ENCODE assay signal across 23 mouse cellular contexts in the genomic region with DNA sequence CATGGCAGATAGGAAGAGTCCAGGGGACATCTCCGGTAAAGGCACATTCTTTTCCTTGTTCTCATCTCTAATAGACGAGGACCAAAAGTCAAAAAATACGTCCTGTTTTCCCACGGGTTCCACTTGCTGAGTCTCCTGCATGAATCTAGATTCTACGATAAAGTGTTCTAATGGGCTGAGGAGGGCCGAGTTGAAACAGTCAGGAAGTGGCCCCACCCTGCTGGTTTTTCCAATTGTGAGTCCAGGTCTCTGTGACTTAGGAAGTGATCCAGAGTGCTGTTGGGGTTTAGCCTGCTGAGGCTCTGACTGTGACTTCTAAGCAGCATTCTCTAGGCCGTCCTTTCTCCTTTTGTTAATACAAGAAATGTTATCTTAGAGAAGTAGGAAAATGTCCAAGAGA. TPM values are rescaled to one million over a fixed set of nuclear protein-coding genes. Genes with fewer than 3 reads are reported as not detected.
A peak's percentile ranks its signal among the peaks of the same experiment; 100 is the strongest.
DNase-seq lines count a peak whose midpoint lies in the region; ATAC-seq and TF ChIP-seq lines count a peak whose summit lies in the region.
"Had no signal": no experiment of that assay in that cellular context is flagged by ENCODE, and none has a peak within 500 bp of the region (broad histone marks: within the 10 kb centered on the region; RNA-seq: fewer than 3 reads in every experiment).

No protein-coding gene starts in this region.

- no peaks in the 10 kb centered on the region for H3K9me3 ChIP-seq in kidney, embryonic 15.5 days (replicated peaks)
- no peaks in the 10 kb centered on the region for H3K9me3 ChIP-seq in forebrain, embryonic 14.5 days (replicated peaks; ENCODE audit: control insufficient read depth, low read length)
- H3K9me3 ChIP-seq: forebrain, embryonic 10.5 days; hindbrain, embryonic 10.5 days; limb, embryonic 10.5 days; liver, embryonic 15.5 days; neural tube, embryonic 12.5 days had no signal

- no peaks in the 10 kb centered on the region for H3K27me3 ChIP-seq in kidney, adult 2 months (replicated peaks; ENCODE audit: control insufficient read depth, insufficient read depth, low read length)
- no peaks in the 10 kb centered on the region for H3K27me3 ChIP-seq in kidney, embryonic 15.5 days
- no peaks in the 10 kb centered on the region for H3K27me3 ChIP-seq in forebrain, embryonic 14.5 days (replicated peaks; ENCODE audit: control insufficient read depth, insufficient read depth, low read length)
- H3K27me3 ChIP-seq: liver, embryonic 15.5 days; neural tube, embryonic 12.5 days had no signal

- no peaks in the 10 kb centered on the region; the same call in 1 of the 2 replicates for H3K36me3 ChIP-seq in kidney, adult 2 months (ENCODE audit: control insufficient read depth, insufficient read depth, low read length)
- peaks cover 14% of the 10 kb centered on the region for H3K36me3 ChIP-seq in kidney, embryonic 15.5 days
- peaks cover 8% of the 10 kb centered on the region for H3K36me3 ChIP-seq in forebrain, embryonic 14.5 days (ENCODE audit: control insufficient read depth, insufficient read depth, low read length)

- H3K27ac ChIP-seq in kidney, adult 2 months (ENCODE audit: insufficient read depth, low read depth, low read length), result no peak overlapping the region; the same call in 1 of the 2 replicates
- H3K27ac ChIP-seq in kidney, embryonic 15.5 days, result no peak overlapping the region
- no peak overlapping the region for H3K27ac ChIP-seq in forebrain, embryonic 14.5 days (ENCODE audit: low read depth, low read length)
- H3K27ac ChIP-seq: forebrain, embryonic 10.5 days; hindbrain, embryonic 10.5 days; hindbrain, postnatal 0 days; limb, embryonic 10.5 days; liver, embryonic 15.5 days; neural tube, embryonic 12.5 days had no signal

- peak; percentile 19 for DNase-seq in kidney, adult 2 months
- peak; percentile 43 to 64 for DNase-seq in heart, adult 9 months (ENCODE audit: low spot score in 2 of 2)
- peak; percentile 4 to 20 for DNase-seq in heart, postnatal 10 days
- peak; percentile 10 for DNase-seq in lung, postnatal 10 days
- DNase-seq in neural tube, embryonic 10.5 days (ENCODE audit: extremely low spot score, low spot score), result no peak
- DNase-seq in forebrain, embryonic 14.5 days (ENCODE audit: low spot score), result no peak
- DNase-seq in cerebellum, adult 11-12 months, result no peak
- DNase-seq: adrenal gland, adult 8-10 months; cerebellum, adult 2 months; forebrain, postnatal 0 days; liver; midbrain, embryonic 14.5 days; right cerebral cortex, postnatal 14 days; thymus, postnatal 25 days had no signal

- no peak overlapping the region for H3K4me2 ChIP-seq in kidney, embryonic 15.5 days
- H3K4me2 ChIP-seq in forebrain, embryonic 14.5 days (ENCODE audit: low read length), result no peak overlapping the region
- H3K4me2 ChIP-seq: liver, embryonic 15.5 days; neural tube, embryonic 12.5 days had no signal

- ATAC-seq in kidney, embryonic 15.5 days (replicated peaks; ENCODE audit: low FRiP score), result no peak
- ATAC-seq in forebrain, embryonic 14.5 days, result no peak
- ATAC-seq: activated CD4-positive, CD25-positive, alpha-beta regulatory T cell, adult 4 months; forebrain, postnatal 0 days; hindbrain, postnatal 0 days; intestine, embryonic 16.5 days had no signal

- 64% methylated on average over 7 of the region's 7 CpGs for WGBS in kidney, adult 2 months
- WGBS in kidney, embryonic 15.5 days, result 72% methylated on average over 7 of the region's 7 CpGs
- 91% methylated on average over 7 of the region's 7 CpGs for WGBS in forebrain, embryonic 14.5 days

- H3K4me3 ChIP-seq in kidney, adult 2 months (ENCODE audit: insufficient read depth, low read depth, low read length), result no peak overlapping the region
- H3K4me3 ChIP-seq in kidney, embryonic 15.5 days (replicated peaks), result no peak overlapping the region
- H3K4me3 ChIP-seq in forebrain, embryonic 14.5 days (ENCODE audit: low read depth, low read length), result no peak overlapping the region
- H3K4me3 ChIP-seq: forebrain, embryonic 10.5 days; hindbrain, embryonic 10.5 days; limb, embryonic 10.5 days; liver, embryonic 15.5 days; neural tube, embryonic 12.5 days had no signal

- intact Hi-C loops in heart, postnatal 10 days (cut with DNase I), result no loop called here

- no peaks in the 10 kb centered on the region for H3K4me1 ChIP-seq in kidney, adult 2 months (ENCODE audit: control insufficient read depth, insufficient read depth, low read length)
- 0 out of 2 replicates have a peak, but pooled peaks cover 3% of the 10 kb centered on the region for H3K4me1 ChIP-seq in kidney, embryonic 15.5 days
- H3K4me1 ChIP-seq in forebrain, embryonic 14.5 days (ENCODE audit: control insufficient read depth, insufficient read depth, low read length), result no peaks in the 10 kb centered on the region
- H3K4me1 ChIP-seq: forebrain, embryonic 10.5 days; hindbrain, embryonic 10.5 days; limb, embryonic 10.5 days; liver, embryonic 15.5 days; neural tube, embryonic 12.5 days had no signal

- no peak for TF ChIP-seq CTCF in kidney, adult 2 months (conservative IDR thresholded peaks at IDR 0.05; ENCODE audit: insufficient read depth, insufficient read length, low read depth, low read length)

- no peak overlapping the region for H3K9ac ChIP-seq in kidney, embryonic 15.5 days
- no peak overlapping the region for H3K9ac ChIP-seq in forebrain, embryonic 14.5 days (ENCODE audit: low read length)
- H3K9ac ChIP-seq: forebrain, postnatal 0 days; liver, embryonic 15.5 days; neural tube, embryonic 12.5 days had no signal

- TF ChIP-seq POLR2A in kidney, adult 2 months (IDR thresholded peaks at IDR 0.05; ENCODE audit: low read depth, low read length), result no peak

RNA-seq across cellular contexts. Expression of gene Rwdd4a, which starts 23.0 kb away (rescaled TPM):
- 16.7 and 16.8 TPM in 2 replicates for polyA plus RNA-seq in kidney, adult 2 months (2012; rRNA removed)
- 38.5 and 38.7 TPM in 2 replicates for polyA plus RNA-seq in kidney, embryonic 15.5 days (2015; fragmentation: Nextera tagmentation; extraction: Ambion mirVana)
- 10 to 100 TPM; 48.0 to 52.0 TPM for total RNA-seq in heart, postnatal 10 days (2021)
- polyA plus RNA-seq in forebrain, embryonic 14.5 days (2014; fragmentation: Nextera tagmentation; extraction: Ambion mirVana), result 49.7 and 51.4 TPM in 2 replicates

RNA-seq across cellular contexts. Expression of gene Trappc11, which starts 23.2 kb away (rescaled TPM):
- polyA plus RNA-seq in kidney, adult 2 months (2012; rRNA removed), result 22.9 TPM in 2 replicates
- 32.5 and 34.5 TPM in 2 replicates for polyA plus RNA-seq in kidney, embryonic 15.5 days (2015; fragmentation: Nextera tagmentation; extraction: Ambion mirVana)
- total RNA-seq in heart, postnatal 10 days (2021), result 10 to 100 TPM; 23.4 to 25.9 TPM
- 39.6 and 45.0 TPM in 2 replicates for polyA plus RNA-seq in forebrain, embryonic 14.5 days (2014; fragmentation: Nextera tagmentation; extraction: Ambion mirVana)

Comparison
In these comparisons a context has a peak if more than half of its experiments do, and no peak if none do; other contexts are left out.
1. DNase-seq: peak in kidney, adult 2 months (single experiment), heart, adult 9 months (2 of 2), heart, postnatal 10 days (2 of 2) and lung, postnatal 10 days (single experiment); none in neural tube, embryonic 10.5 days (single experiment), forebrain, embryonic 14.5 days (single experiment) and cerebellum, adult 11-12 months (single experiment).